Mouse (Mus musculus): Measurements from ENCODE around the gene Zswim7.

DNA sequence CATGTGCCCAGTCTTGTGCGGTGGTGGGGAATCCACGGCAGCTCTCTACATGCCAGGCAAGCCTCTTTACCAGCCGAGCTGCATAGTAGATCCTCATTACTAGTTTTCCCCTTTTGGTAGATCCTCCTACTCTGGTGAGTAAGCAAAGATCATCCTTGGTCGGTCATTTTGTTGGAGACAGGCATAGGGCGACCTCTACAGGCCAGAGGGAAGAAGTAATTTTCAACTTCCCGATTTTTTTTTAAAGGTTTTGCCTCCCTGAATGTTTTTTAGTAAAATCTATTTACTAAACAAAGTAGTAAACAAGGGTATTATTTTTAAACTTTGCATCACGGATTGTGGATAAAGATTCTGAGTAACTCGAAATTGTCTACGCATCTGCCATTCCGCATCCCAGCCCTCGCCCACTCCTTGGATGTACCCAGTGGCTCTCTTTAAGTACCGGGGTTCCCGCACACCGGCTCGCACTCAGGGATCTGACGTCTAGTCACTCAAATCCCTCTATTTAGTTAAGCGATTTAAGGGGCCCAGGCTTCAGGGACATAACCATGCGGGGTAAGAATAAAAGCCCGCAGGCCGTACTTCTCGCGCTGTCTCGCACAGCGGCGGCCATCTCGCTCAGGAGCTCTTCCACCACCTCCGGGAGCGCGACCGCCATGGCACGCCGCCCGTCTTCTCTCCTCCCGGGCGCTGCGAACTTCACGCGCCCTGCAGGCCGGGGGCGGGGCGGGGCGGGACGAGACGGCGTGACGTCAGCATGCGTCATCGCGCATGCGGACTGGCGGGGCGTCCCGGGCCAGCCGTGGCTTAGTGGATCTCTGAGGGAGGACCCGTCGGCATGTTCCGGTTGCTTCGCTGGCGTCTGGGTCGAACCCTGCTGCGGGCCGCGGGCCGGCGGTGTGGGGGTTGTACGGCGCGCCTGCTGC, at the start of gene Zswim7, which contains the start of gene Ttc19:
- TF ChIP-seq CTCF (IDR thresholded peaks at IDR 0.05; ENCODE audit: borderline replicate concordance, insufficient read depth, low read depth, low read length) (peak; percentile 61), POLR2A (IDR thresholded peaks at IDR 0.05; ENCODE audit: borderline replicate concordance, insufficient read depth, low read length) (peak; percentile 93)
